Mouse (Mus musculus): ENCODE results near the gene Car11. TPM values are rescaled to one million over a fixed set of nuclear protein-coding genes. Genes with fewer than 3 reads are reported as not detected.

The Car11 gene
- polyA plus RNA-seq, 1 experiment from 2014 or later, result 4.6 TPM

GRCm38 (mm10) chr7:45744387-45744786 is 44.7 kb downstream of the Car11 start:
- H3K9me3 ChIP-seq (replicated peaks), result peaks cover 8% of the 10 kb centered on the region; the same call in 1 of the 2 replicates
- no peak overlapping the region for H3K27ac ChIP-seq (replicated peaks)
- no peak overlapping the region for H3K4me3 ChIP-seq
- H3K36me3 ChIP-seq, result no peaks in the 10 kb centered on the region
- H3K27me3 ChIP-seq (ENCODE audit: low read depth, poor library complexity, severe bottlenecking), result peaks cover 22% of the 10 kb centered on the region
- peaks cover 12% of the 10 kb centered on the region for H3K4me1 ChIP-seq
- 54% methylated on average over 2 of the region's 2 CpGs for WGBS
- DNase-seq (ENCODE audit: low spot score), result no peak

- Histone ChIP-seq H3K27me3 (ENCODE audit: low read depth, poor library complexity, severe bottlenecking) (peaks cover 10% of the 10 kb centered on the region), H3K36me3 (no peaks in the 10 kb centered on the region), H3K4me1 (peaks cover 16% of the 10 kb centered on the region), H3K4me3 (no peak overlapping the region), H3K27ac (replicated peaks) (no peak overlapping the region), H3K9me3 (replicated peaks) (peaks cover 8% of the 10 kb centered on the region; the same call in 1 of the 2 replicates)
- DNase-seq (ENCODE audit: low spot score), result no peak
- 63% methylated on average over 6 of the region's 6 CpGs for WGBS
These were observed 46.9 kb downstream of the Car11 start for GRCm38 (mm10) chr7:45746518-45746917.

- Histone ChIP-seq H3K27me3 (ENCODE audit: low read depth, poor library complexity, severe bottlenecking) (peaks cover under 1% of the 10 kb centered on the region), H3K9me3 (replicated peaks) (peaks cover 8% of the 10 kb centered on the region; the same call in 1 of the 2 replicates), H3K27ac (replicated peaks) (no peak overlapping the region), H3K4me3 (no peak overlapping the region), H3K4me1 (peaks cover 7% of the 10 kb centered on the region; the same call in 1 of the 2 replicates), H3K36me3 (no peaks in the 10 kb centered on the region)
- WGBS, result 82% methylated on average over 5 of the region's 5 CpGs
- no peak for DNase-seq (ENCODE audit: low spot score)
These were observed 47.8 kb downstream of the Car11 start for GRCm38 (mm10) chr7:45747450-45747849.

- no peak for DNase-seq (ENCODE audit: low spot score)
- H3K4me1 ChIP-seq, result peaks cover 7% of the 10 kb centered on the region; the same call in 1 of the 2 replicates
- no peak overlapping the region for H3K27ac ChIP-seq (replicated peaks)
- no peak overlapping the region for H3K4me3 ChIP-seq
- WGBS, result 87% methylated on average over 7 of the region's 7 CpGs
- H3K36me3 ChIP-seq, result no peaks in the 10 kb centered on the region
- peaks cover 8% of the 10 kb centered on the region; the same call in 1 of the 2 replicates for H3K9me3 ChIP-seq (replicated peaks)
- no peaks in the 10 kb centered on the region for H3K27me3 ChIP-seq (ENCODE audit: low read depth, poor library complexity, severe bottlenecking)
These were observed 48.5 kb downstream of the Car11 start for GRCm38 (mm10) chr7:45748110-45748509.

GRCm38 (mm10) chr7:45749401-45749800 is 49.8 kb downstream of the Car11 start:
- no peak for DNase-seq (ENCODE audit: low spot score)
- Histone ChIP-seq H3K27me3 (ENCODE audit: low read depth, poor library complexity, severe bottlenecking) (no peaks in the 10 kb centered on the region), H3K4me1 (peaks cover 7% of the 10 kb centered on the region; the same call in 1 of the 2 replicates), H3K9me3 (replicated peaks) (peaks cover 8% of the 10 kb centered on the region; the same call in 1 of the 2 replicates), H3K36me3 (no peaks in the 10 kb centered on the region), H3K4me3 (no peak overlapping the region), H3K27ac (replicated peaks) (0 out of 2 replicates have a peak overlapping the region, but pooled peaks have one; percentile 49)
- 56% methylated on average over 10 of the region's 10 CpGs for WGBS

GRCm38 (mm10) chr7:45750162-45750561 is 50.5 kb downstream of the Car11 start:
- Histone ChIP-seq H3K9me3 (replicated peaks) (peaks cover 8% of the 10 kb centered on the region; the same call in 1 of the 2 replicates), H3K4me3 (no peak overlapping the region), H3K36me3 (no peaks in the 10 kb centered on the region), H3K27me3 (ENCODE audit: low read depth, poor library complexity, severe bottlenecking) (no peaks in the 10 kb centered on the region), H3K4me1 (peaks cover 7% of the 10 kb centered on the region; the same call in 1 of the 2 replicates), H3K27ac (replicated peaks) (no peak overlapping the region)
- 82% methylated on average over 9 of the region's 9 CpGs for WGBS
- DNase-seq (ENCODE audit: low spot score), result no peak

Other genes starting within 250 kb of the Car11 start
- gene Ftl1, start 240.0 kb upstream of the Car11 start, polyA plus RNA-seq (2016; fragmentation: Nextera tagmentation; extraction: Ambion mirVana), result 5,695 and 6,139 TPM in 2 replicates
- 240 and 265 TPM in 2 replicates for gene Bax, start 232.9 kb upstream of the Car11 start, polyA plus RNA-seq (2016; fragmentation: Nextera tagmentation; extraction: Ambion mirVana)
- gene Tulp2, start 218.0 kb upstream of the Car11 start, polyA plus RNA-seq (2016; fragmentation: Nextera tagmentation; extraction: Ambion mirVana), result 0.15 and 0.21 TPM in 2 replicates
- gene Gm45808, start 213.0 kb upstream of the Car11 start, polyA plus RNA-seq (2016; fragmentation: Nextera tagmentation; extraction: Ambion mirVana), result 0.34 TPM in 1 of 2 replicates, not detected in the other
- gene Dhdh, start 211.0 kb upstream of the Car11 start, polyA plus RNA-seq (2016; fragmentation: Nextera tagmentation; extraction: Ambion mirVana), result 6.0 and 6.8 TPM in 2 replicates
- 105 and 112 TPM in 2 replicates for gene Nucb1, start 189.4 kb upstream of the Car11 start, polyA plus RNA-seq (2016; fragmentation: Nextera tagmentation; extraction: Ambion mirVana)
- gene Ppp1r15a, start 173.6 kb upstream of the Car11 start, polyA plus RNA-seq (2016; fragmentation: Nextera tagmentation; extraction: Ambion mirVana), result 15.0 and 18.6 TPM in 2 replicates
- 0.78 and 1.1 TPM in 2 replicates for gene Plekha4, start 173.5 kb upstream of the Car11 start, polyA plus RNA-seq (2016; fragmentation: Nextera tagmentation; extraction: Ambion mirVana)
- 0.43 and 0.55 TPM in 2 replicates for gene Hsd17b14, start 144.9 kb upstream of the Car11 start, polyA plus RNA-seq (2016; fragmentation: Nextera tagmentation; extraction: Ambion mirVana)
- gene Bcat2, start 129.7 kb upstream of the Car11 start, polyA plus RNA-seq (2016; fragmentation: Nextera tagmentation; extraction: Ambion mirVana), result 32.2 and 38.2 TPM in 2 replicates
- gene Fgf21, start 84.4 kb upstream of the Car11 start, polyA plus RNA-seq (2016; fragmentation: Nextera tagmentation; extraction: Ambion mirVana), result not detected in 2 replicates
- not detected in 2 replicates for gene Fut1, start 82.6 kb upstream of the Car11 start, polyA plus RNA-seq (2016; fragmentation: Nextera tagmentation; extraction: Ambion mirVana)
- 0.16 TPM in 1 of 2 replicates, not detected in the other for gene Izumo1, start 78.0 kb upstream of the Car11 start, polyA plus RNA-seq (2016; fragmentation: Nextera tagmentation; extraction: Ambion mirVana)
- 4.8 and 5.5 TPM in 2 replicates for gene Rasip1, start 72.4 kb upstream of the Car11 start, polyA plus RNA-seq (2016; fragmentation: Nextera tagmentation; extraction: Ambion mirVana)
- gene Mamstr, start 59.9 kb upstream of the Car11 start, polyA plus RNA-seq (2016; fragmentation: Nextera tagmentation; extraction: Ambion mirVana), result 2.1 and 3.3 TPM in 2 replicates
- gene Fut2, start 33.4 kb upstream of the Car11 start, polyA plus RNA-seq (2016; fragmentation: Nextera tagmentation; extraction: Ambion mirVana), result 0.05 TPM in 1 of 2 replicates, not detected in the other
- gene Ntn5, start 15.8 kb upstream of the Car11 start, polyA plus RNA-seq (2016; fragmentation: Nextera tagmentation; extraction: Ambion mirVana), result 0.46 and 0.48 TPM in 2 replicates
- gene Sec1, start 5.4 kb upstream of the Car11 start, polyA plus RNA-seq (2016; fragmentation: Nextera tagmentation; extraction: Ambion mirVana), result 0.32 and 0.34 TPM in 2 replicates
- gene Dbp, start 5.2 kb downstream of the Car11 start, polyA plus RNA-seq (2016; fragmentation: Nextera tagmentation; extraction: Ambion mirVana), result 2.1 and 2.9 TPM in 2 replicates
- 965 and 1,116 TPM in 2 replicates for gene Rpl18, start 15.6 kb downstream of the Car11 start, polyA plus RNA-seq (2016; fragmentation: Nextera tagmentation; extraction: Ambion mirVana)
- 32.3 and 32.8 TPM in 2 replicates for gene Sphk2, start 18.2 kb downstream of the Car11 start, polyA plus RNA-seq (2016; fragmentation: Nextera tagmentation; extraction: Ambion mirVana)
- gene Fam83e, start 21.4 kb downstream of the Car11 start, polyA plus RNA-seq (2016; fragmentation: Nextera tagmentation; extraction: Ambion mirVana), result 1.7 and 2.0 TPM in 2 replicates
- gene Spaca4, start 26.0 kb downstream of the Car11 start, polyA plus RNA-seq (2016; fragmentation: Nextera tagmentation; extraction: Ambion mirVana), result not detected in 2 replicates
- 2.3 and 3.3 TPM in 2 replicates for gene Lmtk3, start 83.9 kb downstream of the Car11 start, polyA plus RNA-seq (2016; fragmentation: Nextera tagmentation; extraction: Ambion mirVana)
- gene Sult2b1, start 84.8 kb downstream of the Car11 start, polyA plus RNA-seq (2016; fragmentation: Nextera tagmentation; extraction: Ambion mirVana), result 1.1 and 1.5 TPM in 2 replicates
- gene Cyth2, start 114.7 kb downstream of the Car11 start, polyA plus RNA-seq (2016; fragmentation: Nextera tagmentation; extraction: Ambion mirVana), result 153 and 183 TPM in 2 replicates
- gene Kcnj14, start 124.9 kb downstream of the Car11 start, polyA plus RNA-seq (2016; fragmentation: Nextera tagmentation; extraction: Ambion mirVana), result 0.65 and 0.72 TPM in 2 replicates
- 95.8 and 119 TPM in 2 replicates for gene Grwd1, start 131.1 kb downstream of the Car11 start, polyA plus RNA-seq (2016; fragmentation: Nextera tagmentation; extraction: Ambion mirVana)
- gene Kdelr1, start 172.9 kb downstream of the Car11 start, polyA plus RNA-seq (2016; fragmentation: Nextera tagmentation; extraction: Ambion mirVana), result 36.1 and 39.0 TPM in 2 replicates
- 0.16 and 0.34 TPM in 2 replicates for gene Grin2d, start 178.5 kb downstream of the Car11 start, polyA plus RNA-seq (2016; fragmentation: Nextera tagmentation; extraction: Ambion mirVana)
- gene Syngr4, start 196.9 kb downstream of the Car11 start, polyA plus RNA-seq (2016; fragmentation: Nextera tagmentation; extraction: Ambion mirVana), result 1.5 and 1.7 TPM in 2 replicates
- 4.4 and 5.1 TPM in 2 replicates for gene Tmem143, start 197.1 kb downstream of the Car11 start, polyA plus RNA-seq (2016; fragmentation: Nextera tagmentation; extraction: Ambion mirVana)
- 17.7 and 28.2 TPM in 2 replicates for gene Emp3, start 221.6 kb downstream of the Car11 start, polyA plus RNA-seq (2016; fragmentation: Nextera tagmentation; extraction: Ambion mirVana)
- 4.8 and 5.3 TPM in 2 replicates for gene Ccdc114, start 224.2 kb downstream of the Car11 start, polyA plus RNA-seq (2016; fragmentation: Nextera tagmentation; extraction: Ambion mirVana)